Mouse (Mus musculus): ENCODE data around the gene Msx2.

GRCm38 (mm10) chr13:53442168-53442980 lies 30.5 kb downstream of the Msx2 start:
- TF ChIP-seq POLR2A (IDR thresholded peaks at IDR 0.05; ENCODE audit: low read depth, low read length): no peak
- no peak for TF ChIP-seq CTCF (IDR thresholded peaks at IDR 0.05; ENCODE audit: extremely low read depth, insufficient read depth, insufficient read length, insufficient replicate concordance)
